Mouse (Mus musculus): ENCODE measurements around the gene Nckap5.

- TF ChIP-seq POLR2A (IDR thresholded peaks at IDR 0.05; ENCODE audit: insufficient read length, low read depth) (no peak), MYOD1 (IDR thresholded peaks at IDR 0.05; ENCODE audit: control insufficient read depth in 1 of 3, insufficient read length in 2 of 3, low read depth in 2 of 3) (no peak), POLR2AphosphoS2 (IDR thresholded peaks at IDR 0.05; ENCODE audit: insufficient read length, low read depth) (no peak)
These were observed 381.2 kb downstream of the Nckap5 start for GRCm38 (mm10) chr1:126449424-126449823.

Measured in myocyte (in vitro differentiated cells).